Mouse (Mus musculus): Measurements from ENCODE around the gene Cks1b.
"Not testable (repeated sequence)": the region's sequence is repeated elsewhere in the genome, so short reads cannot be mapped to it uniquely, and the experiment has no call there.

Cks1b gene

DNA sequence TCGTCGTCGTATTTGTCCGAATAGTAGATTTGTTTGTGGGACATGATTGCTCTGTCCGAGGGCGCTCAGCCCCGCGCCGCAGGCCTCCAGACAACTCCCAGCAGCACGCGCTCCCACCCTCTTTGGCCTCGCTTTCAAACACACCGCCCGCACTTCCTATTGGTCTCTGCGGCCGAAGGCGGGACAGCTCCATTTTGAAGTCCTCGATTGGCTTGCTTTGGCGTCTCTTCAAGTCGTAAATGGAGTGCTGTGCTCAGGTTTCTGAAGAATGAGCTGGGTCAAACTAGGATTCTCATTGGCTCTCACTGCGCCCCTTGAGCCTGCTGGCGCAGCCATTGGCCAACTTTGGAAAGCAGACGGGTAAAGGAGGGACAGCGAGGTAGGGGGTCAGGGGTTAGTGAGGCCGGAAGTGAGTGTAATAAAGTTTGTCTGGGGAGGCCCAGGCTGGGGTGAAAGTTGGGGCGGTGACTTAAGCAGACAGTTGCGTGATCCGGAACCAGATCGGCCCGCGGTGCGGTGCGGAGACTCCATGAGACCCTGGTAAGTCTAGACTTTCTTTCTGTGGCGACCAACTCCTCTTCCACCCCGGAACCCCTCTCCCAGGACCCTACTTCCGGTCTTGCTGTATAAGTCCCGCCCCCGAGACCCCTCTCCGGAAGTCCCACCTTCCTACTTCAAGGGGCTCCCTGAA lies at the start of gene Cks1b, which contains the start of gene Shc1:
Gene Cks1b (minus strand): TSS at position 214 of the 691 bp plus-strand sequence.
Gene Shc1 (plus strand): TSS at position 274 of the 691 bp plus-strand sequence.
- DNase-seq (ENCODE audit: low spot score): peak; percentile 97

DNA sequence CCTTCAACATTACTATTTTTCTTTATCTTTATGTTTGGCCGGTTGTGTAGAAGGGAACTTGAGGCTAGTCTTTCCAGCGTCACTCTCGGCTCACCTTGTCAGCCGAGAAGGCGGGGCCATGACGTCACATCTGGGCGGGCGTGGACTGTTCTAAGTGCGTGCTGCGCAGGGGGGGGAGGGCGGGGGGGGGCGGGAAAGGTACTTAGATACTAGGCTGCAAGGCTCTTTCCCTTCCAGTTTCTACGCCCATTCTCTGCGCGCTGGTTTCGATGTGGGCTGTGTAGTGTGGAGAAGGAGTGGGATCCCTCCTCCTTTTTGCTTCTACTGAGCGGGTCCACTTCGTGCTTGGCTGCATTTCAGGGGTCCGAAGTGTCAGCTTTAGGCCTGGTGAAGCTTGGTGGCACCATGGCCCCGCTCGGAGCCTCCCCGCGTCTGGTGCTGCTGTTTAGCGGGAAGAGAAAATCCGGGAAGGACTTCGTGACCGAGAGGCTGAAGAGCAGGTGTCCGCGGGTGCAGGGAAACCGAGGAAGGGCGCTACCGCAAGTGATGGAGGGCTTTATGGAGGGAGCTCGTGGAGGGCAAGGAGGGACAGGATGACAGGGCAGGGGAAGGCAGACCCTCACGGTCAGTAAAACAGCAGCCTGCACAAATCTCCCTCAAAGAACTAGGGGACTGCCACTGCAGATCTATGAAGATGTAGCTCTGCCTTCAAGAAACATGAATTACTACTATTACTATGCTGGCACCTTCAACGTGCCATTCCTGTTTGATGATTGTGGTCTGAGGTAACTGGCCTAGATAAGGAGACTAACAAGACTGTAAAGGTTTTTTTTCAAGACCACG lies 41.0 kb upstream of the Cks1b start:
- peak; percentile 83 for DNase-seq (ENCODE audit: low spot score)

DNA sequence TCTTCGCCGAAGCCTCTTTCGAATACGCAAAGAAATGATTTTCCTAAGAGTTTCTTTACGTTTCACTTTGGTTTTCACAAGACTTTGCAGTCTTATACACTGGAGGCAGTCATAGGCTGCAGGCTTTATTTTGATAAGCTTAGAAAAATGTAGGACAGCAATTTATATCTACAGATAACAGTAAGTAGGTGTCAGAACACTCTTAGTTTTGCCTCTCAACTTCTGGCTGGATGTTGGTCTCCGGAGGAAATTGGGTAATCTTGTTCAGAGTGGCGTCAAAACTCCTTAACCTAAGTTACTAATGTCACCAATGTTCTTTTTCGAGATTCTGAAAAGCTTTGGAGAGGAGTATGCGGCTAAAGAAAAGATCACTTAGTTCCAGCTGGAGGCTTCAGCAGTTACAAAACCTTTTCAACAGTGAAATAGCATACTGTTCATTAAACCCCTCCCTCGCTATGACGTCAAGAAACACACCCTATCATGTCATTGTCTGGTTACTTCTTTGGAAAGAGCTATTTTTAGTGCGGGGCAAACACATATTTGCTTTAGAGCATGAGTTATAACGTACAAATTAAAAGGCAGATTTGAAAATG lies 40.3 kb upstream of the Cks1b start:
- DNase-seq (ENCODE audit: low spot score): no peak

GRCm38 (mm10) chr3:89456726-89457665 lies 38.8 kb upstream of the Cks1b start:
- no peak for DNase-seq (ENCODE audit: low spot score)

DNA sequence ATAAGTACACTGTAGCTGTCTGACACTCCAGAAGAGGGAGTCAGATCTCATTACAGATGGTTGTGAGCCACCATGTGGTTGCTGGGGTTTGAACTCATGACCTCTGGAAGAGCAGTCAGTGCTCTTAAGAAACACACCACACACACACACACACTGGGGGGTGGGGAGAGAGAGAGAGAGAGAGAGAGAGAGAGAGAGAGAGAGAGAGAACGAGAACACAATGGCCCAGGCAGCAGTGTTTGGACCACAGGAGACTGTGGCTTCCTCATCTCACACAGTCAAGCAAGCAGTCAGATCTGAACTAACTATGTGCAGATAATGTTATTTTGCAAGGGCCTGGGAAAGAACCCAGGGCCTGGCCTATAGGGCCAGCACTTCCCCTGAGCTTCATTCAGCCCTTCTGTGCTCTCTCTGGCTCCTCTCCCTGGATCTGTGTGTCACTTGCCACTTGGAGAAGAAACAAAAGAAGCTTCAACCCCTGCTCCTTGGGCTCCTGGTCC lies 37.7 kb upstream of the Cks1b start:
- no peak for DNase-seq (ENCODE audit: low spot score)

GRCm38 (mm10) chr3:89454401-89455177 lies 36.4 kb upstream of the Cks1b start, which contains the start of gene Pmvk:
Pmvk (plus strand) TSS chr3:89454541.
- DNase-seq (ENCODE audit: low spot score): no peak

- no peak for DNase-seq (ENCODE audit: low spot score)
Measured at GRCm38 (mm10) chr3:89451916-89452315, 33.7 kb upstream of the Cks1b start.

GRCm38 (mm10) chr3:89449541-89449940 lies 31.4 kb upstream of the Cks1b start:
- DNase-seq (ENCODE audit: low spot score): peak; percentile 53

GRCm38 (mm10) chr3:89448720-89449537 lies 30.7 kb upstream of the Cks1b start:
- DNase-seq (ENCODE audit: low spot score): no peak

DNA sequence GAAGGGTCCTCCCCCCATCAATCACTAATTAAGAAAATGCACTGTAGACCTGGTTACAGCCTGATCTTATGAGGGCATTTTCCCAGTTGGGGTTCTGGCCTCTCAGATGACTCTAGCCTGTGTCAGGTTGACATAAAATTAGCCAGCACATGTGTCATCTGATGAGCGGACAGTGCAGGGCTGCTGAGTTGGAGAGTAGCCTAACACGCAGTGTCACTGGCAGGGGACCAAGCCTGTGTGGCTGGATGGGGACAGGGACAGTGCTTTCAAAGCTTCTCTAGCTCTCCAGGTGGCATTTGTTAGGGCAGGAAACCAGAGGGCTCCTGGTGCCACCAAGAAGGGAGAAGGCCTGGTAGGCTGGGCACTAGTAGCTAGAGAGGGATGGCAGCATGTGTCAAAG lies 22.5 kb upstream of the Cks1b start:
- no peak for DNase-seq (ENCODE audit: low spot score)

- no peak for DNase-seq (ENCODE audit: low spot score)
Measured at GRCm38 (mm10) chr3:89437269-89437668, 19.1 kb upstream of the Cks1b start.

GRCm38 (mm10) chr3:89436176-89437113 lies 18.3 kb upstream of the Cks1b start, which contains the start of gene Pbxip1:
Pbxip1 (plus strand) TSS chr3:89436706.
- no peak for DNase-seq (ENCODE audit: low spot score)

DNA sequence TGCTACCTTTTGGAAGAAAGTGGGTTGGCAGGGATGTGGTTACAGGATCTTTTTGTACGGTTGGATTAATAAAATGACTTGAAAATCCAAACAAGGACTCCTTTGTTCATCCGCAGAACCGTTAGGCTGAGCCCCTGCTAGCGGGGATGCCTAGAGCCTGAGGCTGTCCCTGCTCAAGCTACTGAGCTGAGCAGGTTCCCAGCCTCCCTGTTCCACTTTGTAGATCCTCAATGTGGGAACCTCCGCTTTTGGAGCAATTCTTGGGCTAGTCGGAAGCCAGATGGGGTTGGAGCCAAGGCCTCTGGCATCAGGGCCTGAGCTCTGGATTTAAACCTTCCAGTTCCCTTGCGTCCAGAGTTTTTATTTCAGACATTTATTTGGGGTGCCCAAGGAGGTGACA lies 16.9 kb upstream of the Cks1b start:
- DNase-seq (ENCODE audit: low spot score): no peak

DNA sequence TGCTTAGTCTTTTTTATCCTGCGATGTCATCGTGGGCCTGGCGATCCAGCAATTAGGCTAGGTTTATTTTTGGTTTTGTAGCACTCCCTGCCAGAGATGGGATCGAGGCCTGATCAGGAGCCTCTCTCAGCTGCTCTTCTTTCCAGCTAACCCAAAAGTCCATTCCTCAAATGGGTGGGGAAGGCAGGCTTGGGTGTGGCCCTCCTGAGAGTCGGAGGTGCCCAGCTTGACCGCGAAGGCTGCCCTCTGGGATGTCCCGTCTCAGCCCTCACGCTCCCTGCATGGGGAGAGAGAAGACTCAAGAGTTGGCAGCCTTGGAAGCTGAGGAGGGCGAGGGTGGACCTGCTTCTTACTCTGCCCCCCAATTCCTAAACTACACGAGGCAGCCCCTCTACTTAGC lies 16.3 kb upstream of the Cks1b start:
- DNase-seq (ENCODE audit: low spot score): no peak

DNA sequence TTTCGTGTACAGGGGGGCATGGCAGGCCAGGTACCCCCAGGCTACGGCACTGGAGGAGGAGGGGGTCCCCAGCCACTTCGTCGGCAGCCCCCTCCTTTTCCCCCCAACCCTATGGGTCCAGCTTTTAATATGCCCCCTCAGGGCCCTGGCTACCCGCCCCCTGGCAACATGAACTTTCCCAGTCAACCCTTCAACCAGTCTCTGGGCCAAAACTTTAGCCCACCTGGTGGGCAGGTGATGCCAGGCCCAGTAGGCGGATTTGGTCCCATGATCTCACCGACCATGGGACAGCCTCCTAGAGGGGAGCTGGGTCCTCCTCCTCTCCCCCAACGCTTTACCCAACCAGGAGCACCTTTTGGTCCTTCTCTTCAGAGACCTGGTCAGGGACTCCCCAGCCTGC lies 14.4 kb upstream of the Cks1b start:
- no peak for DNase-seq (ENCODE audit: low spot score)

DNA sequence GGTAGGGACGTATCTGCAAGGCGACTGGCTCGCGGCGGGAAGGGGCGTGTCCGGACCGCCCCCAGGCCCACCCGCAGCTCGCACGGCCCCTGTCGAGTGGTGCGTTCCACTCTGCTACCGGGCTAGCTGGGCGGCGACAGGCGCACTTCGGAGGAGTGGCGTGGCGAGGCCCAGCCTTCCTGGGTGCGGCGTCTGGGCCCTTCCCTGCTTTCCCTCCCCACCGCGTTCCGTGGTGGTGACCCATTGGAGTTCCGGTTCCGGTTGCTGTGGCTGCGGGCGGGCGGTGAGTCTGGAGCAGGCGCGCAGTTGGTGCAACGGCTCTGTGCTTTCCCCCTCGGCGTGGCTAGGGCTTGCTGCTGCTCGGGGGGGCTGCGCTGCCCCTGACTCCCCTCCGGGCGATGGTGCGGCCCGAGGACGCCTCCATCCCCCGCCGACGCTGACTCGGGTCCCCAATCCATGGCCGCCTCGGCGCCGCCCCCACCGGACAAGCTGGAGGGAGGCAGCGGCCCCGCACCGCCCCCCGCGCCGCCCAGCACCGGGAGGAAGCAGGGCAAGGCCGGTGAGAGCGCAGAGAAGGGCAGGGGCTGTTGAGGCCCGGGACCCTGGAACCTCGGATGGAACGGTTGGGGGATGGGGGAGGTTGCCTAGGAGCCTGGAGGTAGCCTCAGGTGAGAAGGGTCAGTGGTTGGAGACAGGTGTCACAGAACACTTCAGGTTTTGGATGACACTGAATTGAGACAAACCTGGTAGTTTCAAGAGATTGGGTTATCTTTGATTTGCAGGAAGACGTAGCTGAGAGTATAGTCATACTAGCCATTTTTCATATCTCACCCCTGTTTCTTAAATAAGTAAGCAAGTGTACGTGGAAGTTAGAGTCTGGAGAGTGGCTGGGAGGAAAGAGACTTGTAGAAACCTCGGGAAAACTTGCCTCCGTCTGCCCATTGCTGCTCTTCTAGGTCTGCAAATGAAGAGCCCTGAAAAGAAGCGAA lies 12.3 kb upstream of the Cks1b start, which contains the start of gene Pygo2:
Gene Pygo2 (plus strand): TSS at position 44 of the 989 bp plus-strand sequence.
- peak; percentile 74 for DNase-seq (ENCODE audit: low spot score)

DNA sequence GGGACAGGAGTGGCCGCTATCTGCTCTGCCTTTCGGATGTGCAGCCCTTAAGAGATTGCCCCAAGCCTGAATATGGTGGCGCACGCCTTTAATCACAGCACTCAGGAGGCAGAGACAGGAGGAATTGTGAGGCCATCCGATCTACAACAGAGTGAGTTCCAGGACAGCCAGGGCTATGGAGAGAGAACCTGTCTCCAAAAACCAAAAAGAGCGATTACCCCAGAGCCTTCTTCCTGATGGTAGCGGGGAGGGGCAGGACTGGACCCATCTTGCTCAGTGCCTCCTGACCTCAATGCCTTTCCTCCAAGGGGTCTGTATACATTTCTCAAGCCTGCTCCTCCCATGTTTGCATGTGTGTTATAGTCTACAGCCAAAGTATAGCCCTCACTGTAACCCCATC lies 10.8 kb upstream of the Cks1b start:
- not testable (repeated sequence) for DNase-seq (ENCODE audit: low spot score)

Data from layer of hippocampus, adult 9-10 months (tissue).